Mouse (Mus musculus): ENCODE data around the gene Nup155. TPM values are rescaled to one million over a fixed set of nuclear protein-coding genes. Genes with fewer than 3 reads are reported as not detected.

Gene Nup155
- 0.75 and 5.9 TPM in 2 replicates for polyA plus RNA-seq (2012; ENCODE audit: low replicate concordance)

GRCm38 (mm10) chr15:8108966-8109743 is at the start of gene Nup155:
Gene Nup155 (plus strand): TSS chr15:8109273.

GRCm38 (mm10) chr15:8098774-8099749 is 10.0 kb upstream of the Nup155 start, which contains the start of gene Wdr70:
Gene Wdr70 (minus strand): TSS chr15:8099209.

GRCm38 (mm10) chr15:8168591-8169265 is 59.7 kb downstream of the Nup155 start, which contains the start of gene Cplane1:
Gene Cplane1 (plus strand): TSS chr15:8169106.

Other genes with a start within 250 kb of the Nup155 start
- gene Wdr70, start 10.1 kb upstream of the Nup155 start, polyA plus RNA-seq (2012; ENCODE audit: low replicate concordance): 12.1 and 29.3 TPM in 2 replicates
- 0.80 and 1.1 TPM in 2 replicates for gene Cplane1, start 59.8 kb downstream of the Nup155 start, polyA plus RNA-seq (2012; ENCODE audit: low replicate concordance)

All from leukemia stem cell, adult 10-12 weeks (primary cell).